Mouse (Mus musculus) megakaryocyte, embryonic 14.5 days (primary cell): Measurements from ENCODE around the gene Nadk2. TPM values are rescaled to one million over a fixed set of nuclear protein-coding genes. Genes with fewer than 3 reads are reported as not detected.

Source experiments
- H3K27me3 ChIP-seq: replicated peaks from 2 replicates; pipeline ENCODE3; 2012; ENCODE audit warnings: inconsistent platforms
- H3K36me3 ChIP-seq: replicated peaks from 2 replicates; pipeline ENCODE3; 2012; ENCODE audit warnings: low read length, inconsistent platforms, mixed read lengths
- H3K4me1 ChIP-seq: 2 replicates; pipeline ENCODE4 v1.6.1; 2012; ENCODE audit warnings: inconsistent platforms
- H3K4me3 ChIP-seq: replicated peaks from 2 replicates; pipeline ENCODE3; 2012; ENCODE audit warnings: moderate library complexity, mild to moderate bottlenecking, inconsistent platforms
- H3K9me3 ChIP-seq: 2 replicates; pipeline ENCODE4 v1.6.1; 2012; ENCODE audit warnings: inconsistent platforms
- FLI1 ChIP-seq: IDR thresholded peaks from 2 replicates; pipeline ENCODE4 v1.6.1; 2012; ENCODE audit warnings: low read length, inconsistent platforms, mixed read lengths
- GATA1 ChIP-seq: IDR thresholded peaks from 3 replicates; pipeline ENCODE4 v1.6.1; 2012; ENCODE audit warnings: mixed read lengths, low read length, inconsistent platforms, borderline replicate concordance
- polyA plus RNA-seq: library from polyadenylated mRNA; stranded (reverse); fragments of >175 nt; gene quantifications from 2 replicates; pipeline ENCODE4 v1.2.3, GENCODE M21; 2012; ENCODE audit warnings: low replicate concordance; ENCODE audit not compliant: insufficient read depth

The Nadk2 gene
- 3.7 and 8.6 TPM in 2 replicates for polyA plus RNA-seq

- TF ChIP-seq FLI1 (no peak), GATA1 (no peak)
- H3K36me3 ChIP-seq, result peaks cover 10% of the 10 kb centered on the region
- H3K27me3 ChIP-seq, result no peaks in the 10 kb centered on the region
- H3K9me3 ChIP-seq, result no peaks in the 10 kb centered on the region
- H3K4me1 ChIP-seq, result peaks cover 43% of the 10 kb centered on the region
- H3K4me3 ChIP-seq, result peak within 1 kb of the TSS; percentile 98
Measured at GRCm38 (mm10) chr15:9070912-9071555, at the start of gene Nadk2. Gene Nadk2 (plus strand): TSS chr15:9071260.

GRCm38 (mm10) chr15:9055704-9056103 lies 15.4 kb upstream of the Nadk2 start:
- TF ChIP-seq FLI1 (no peak), GATA1 (no peak)
- no peaks in the 10 kb centered on the region for H3K9me3 ChIP-seq
- no peaks in the 10 kb centered on the region for H3K27me3 ChIP-seq
- H3K4me1 ChIP-seq, result peaks cover 9% of the 10 kb centered on the region
- no peak overlapping the region for H3K4me3 ChIP-seq
- H3K36me3 ChIP-seq, result no peaks in the 10 kb centered on the region

GRCm38 (mm10) chr15:9059856-9060255 lies 11.2 kb upstream of the Nadk2 start:
- no peak for TF ChIP-seq GATA1
- TF ChIP-seq FLI1, result no peak
- Histone ChIP-seq H3K36me3 (no peaks in the 10 kb centered on the region), H3K4me1 (peaks cover 9% of the 10 kb centered on the region), H3K9me3 (no peaks in the 10 kb centered on the region), H3K4me3 (no peak overlapping the region), H3K27me3 (no peaks in the 10 kb centered on the region)

- TF ChIP-seq FLI1 (no peak), GATA1 (no peak)
- H3K27me3 ChIP-seq, result no peaks in the 10 kb centered on the region
- no peaks in the 10 kb centered on the region for H3K9me3 ChIP-seq
- H3K36me3 ChIP-seq, result no peaks in the 10 kb centered on the region
- no peak overlapping the region for H3K4me3 ChIP-seq
- H3K4me1 ChIP-seq, result peaks cover 9% of the 10 kb centered on the region
Measured at GRCm38 (mm10) chr15:9061150-9061882, 9.7 kb upstream of the Nadk2 start.

GRCm38 (mm10) chr15:9068881-9069280 lies 2.2 kb upstream of the Nadk2 start:
- no peak overlapping the region for H3K4me3 ChIP-seq
- no peaks in the 10 kb centered on the region for H3K36me3 ChIP-seq
- no peaks in the 10 kb centered on the region for H3K9me3 ChIP-seq
- peaks cover 21% of the 10 kb centered on the region for H3K4me1 ChIP-seq
- TF ChIP-seq FLI1 (no peak), GATA1 (no peak)
- no peaks in the 10 kb centered on the region for H3K27me3 ChIP-seq

GRCm38 (mm10) chr15:9070353-9070752 lies 707 bp upstream of the Nadk2 start:
- H3K4me3 ChIP-seq, result peak overlapping the region; percentile 98
- TF ChIP-seq GATA1 (no peak), FLI1 (no peak)

GRCm38 (mm10) chr15:9071556-9072544 lies 790 bp downstream of the Nadk2 start:
- TF ChIP-seq GATA1 (no peak), FLI1 (no peak)
- no peaks in the 10 kb centered on the region for H3K9me3 ChIP-seq
- H3K4me3 ChIP-seq, result peak overlapping the region; percentile 98
- peaks cover 51% of the 10 kb centered on the region for H3K4me1 ChIP-seq
- no peaks in the 10 kb centered on the region for H3K27me3 ChIP-seq
- H3K36me3 ChIP-seq, result peaks cover 18% of the 10 kb centered on the region

More at GRCm38 (mm10) chr15:9070353-9070752, 707 bp upstream of the Nadk2 start:
- peaks cover 36% of the 10 kb centered on the region for H3K4me1 ChIP-seq
- no peaks in the 10 kb centered on the region for H3K9me3 ChIP-seq
- peaks cover 3% of the 10 kb centered on the region for H3K36me3 ChIP-seq
- no peaks in the 10 kb centered on the region for H3K27me3 ChIP-seq

- H3K36me3 ChIP-seq, result peaks cover 23% of the 10 kb centered on the region
- H3K4me3 ChIP-seq, result peak overlapping the region; percentile 98
- H3K27me3 ChIP-seq, result no peaks in the 10 kb centered on the region
- no peaks in the 10 kb centered on the region for H3K9me3 ChIP-seq
- H3K4me1 ChIP-seq, result peaks cover 57% of the 10 kb centered on the region
- no peak for TF ChIP-seq GATA1
Measured at GRCm38 (mm10) chr15:9072630-9073029, 1.6 kb downstream of the Nadk2 start.

- no peaks in the 10 kb centered on the region for H3K9me3 ChIP-seq
- peaks cover 23% of the 10 kb centered on the region for H3K36me3 ChIP-seq
- H3K27me3 ChIP-seq, result no peaks in the 10 kb centered on the region
- peaks cover 62% of the 10 kb centered on the region for H3K4me1 ChIP-seq
- TF ChIP-seq FLI1 (no peak), GATA1 (no peak)
- H3K4me3 ChIP-seq, result peak overlapping the region; percentile 98
Measured at GRCm38 (mm10) chr15:9073067-9073608, 2.1 kb downstream of the Nadk2 start.
